Mouse (Mus musculus) layer of hippocampus, postnatal 14 days (tissue): ENCODE measurements at regions not wholly inside any gene's neighbourhood (a gene's known extent, or its start where the extent isn't known, plus 50 kb on each side); places are given as distances from the start of the nearest gene placed in this dataset.

Source experiments
- microRNA-seq, 2 experiments: library from miRNA; unstranded; fragments of <30 nt; microRNA quantifications; one replicate each; pipeline ENCODE4 v1.2.0; 2021

Small RNA genes in the stretch of these regions (microRNA-seq; reads per million reads assigned to microRNA genes)
- 0 reads per million in 2 experiments for gene Gm24999
- gene Gm25000 = 0 reads per million in 2 experiments
